Mouse (Mus musculus): Measurements from ENCODE around the gene Sdf4.

The Sdf4 gene

GRCm38 (mm10) chr4:156054606-156055005 is 61.9 kb downstream of the Sdf4 start:
- in situ Hi-C loops (cut with MseI, MboI): no loop called here

- in situ Hi-C loops (cut with MseI, MboI): no loop called here
These were observed 62.5 kb downstream of the Sdf4 start for GRCm38 (mm10) chr4:156055173-156055572.

DNA sequence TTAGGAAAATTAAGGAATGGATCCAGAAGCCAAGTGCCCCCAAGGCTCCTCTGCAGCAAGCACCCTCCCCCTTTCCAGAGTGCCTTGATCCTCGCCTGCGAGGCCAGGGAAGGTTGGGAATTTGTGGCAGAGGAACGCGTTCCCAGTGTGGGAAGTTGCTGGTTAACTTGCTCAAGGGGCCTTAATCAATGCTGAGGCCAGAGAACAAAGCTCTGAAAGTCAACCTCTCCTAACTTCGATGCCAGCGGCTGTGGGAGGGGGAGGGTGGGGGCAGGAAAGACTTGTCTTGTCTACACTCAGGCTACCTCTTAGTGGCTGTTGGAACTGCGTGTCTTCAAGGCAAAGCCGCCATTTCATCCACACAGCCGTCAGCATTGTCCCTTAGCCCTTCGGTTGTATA is 65.0 kb downstream of the Sdf4 start:
- in situ Hi-C loops (cut with MseI, MboI): no loop called here

- in situ Hi-C loops (cut with MseI, MboI): no loop called here
These were observed 66.2 kb downstream of the Sdf4 start for GRCm38 (mm10) chr4:156058826-156059225.

DNA sequence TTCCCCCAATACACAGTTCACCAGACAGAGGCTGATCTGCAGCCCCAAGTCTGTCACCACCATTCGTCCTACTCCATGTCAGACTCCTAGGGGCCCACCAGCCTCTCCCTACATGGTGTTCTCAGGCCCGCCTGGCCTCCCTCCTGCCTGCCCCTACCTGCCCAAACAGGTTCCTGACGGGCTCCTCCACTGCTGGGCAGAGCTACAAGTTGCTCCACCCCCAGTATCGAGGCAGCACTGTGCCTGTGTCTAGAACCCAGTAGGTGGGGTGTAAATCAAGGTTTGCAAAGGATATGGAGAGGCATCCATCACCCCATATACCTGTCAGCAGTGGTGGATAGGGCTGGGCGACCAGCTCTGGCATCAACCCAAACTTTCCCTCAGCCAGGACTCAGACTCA is 66.6 kb downstream of the Sdf4 start, which contains the start of gene Ttll10:
Gene Ttll10 (minus strand): TSS at position 154 of the 400 bp plus-strand sequence.
- in situ Hi-C loops (cut with MseI, MboI): no loop called here

DNA sequence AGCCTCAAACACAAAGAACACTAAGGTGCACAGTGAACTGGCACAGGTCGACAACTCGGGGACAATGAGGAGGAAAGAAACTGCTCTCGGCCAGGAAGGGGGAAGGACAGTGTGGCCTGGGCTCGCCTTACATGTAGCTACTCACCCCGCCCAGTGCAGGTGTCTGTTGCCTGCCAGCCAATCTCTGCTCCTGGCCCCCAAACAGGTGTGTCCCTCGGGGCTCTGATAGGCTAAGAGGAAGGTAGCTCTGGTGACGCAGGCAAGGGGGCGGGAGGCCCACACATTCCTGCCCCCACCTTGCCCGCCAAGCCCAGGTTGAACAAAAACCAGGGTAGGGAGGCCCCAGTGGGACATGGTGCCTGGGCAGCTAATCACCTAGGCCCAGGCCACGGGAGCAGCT is 67.0 kb downstream of the Sdf4 start:
- in situ Hi-C loops (cut with MseI, MboI): no loop called here
